Mouse (Mus musculus) liver, embryonic 14.5 days (tissue): Measurements from ENCODE around the gene BC107364.

ENCODE experiments used
- CTCF ChIP-seq: IDR thresholded peaks from 2 replicates; pipeline ENCODE4 v1.5.1; 2016; ENCODE audit warnings: antibody characterized with exemption, low read depth, control low read depth
- EP300 ChIP-seq: IDR thresholded peaks from 2 replicates; pipeline ENCODE4 v1.6.1; 2016; ENCODE audit warnings: antibody characterized with exemption, low read depth

GRCm38 (mm10) chr3:96426268-96426667 lies 25.8 kb downstream of the BC107364 start:
- TF ChIP-seq CTCF (no peak), EP300 (no peak)
